Mouse (Mus musculus): ENCODE measurements around the gene Pou5f1. TPM values are rescaled to one million over a fixed set of nuclear protein-coding genes. Genes with fewer than 3 reads are reported as not detected.

Pou5f1 gene
- polyA plus RNA-seq, 1 experiment from 2014 or later, result 0.56 TPM

DNA sequence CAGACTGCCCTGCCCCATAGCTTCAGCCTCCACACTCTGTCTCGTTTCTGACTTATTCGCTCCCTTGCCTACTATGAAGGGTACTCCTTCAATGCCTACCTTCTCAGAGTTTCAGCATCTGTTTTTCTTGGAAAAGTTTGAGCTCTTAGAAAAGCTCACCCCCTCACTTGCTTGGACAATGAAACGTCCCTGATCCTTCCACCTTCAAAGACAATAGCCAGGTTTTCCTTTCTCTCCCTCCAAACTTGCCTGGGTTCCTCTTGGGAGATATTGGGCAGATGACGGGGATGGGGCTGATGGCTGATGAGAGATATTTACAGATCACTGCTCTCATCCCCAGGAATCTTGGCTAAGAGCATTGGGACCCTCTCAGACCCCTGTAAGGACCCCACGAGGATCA, 48.5 kb downstream of the Pou5f1 start:
- Histone ChIP-seq H3K9ac (replicated peaks) (no peak overlapping the region), H3K36me3 (no peaks in the 10 kb centered on the region), H3K4me1 (replicated peaks) (no peaks in the 10 kb centered on the region), H3K4me2 (no peak overlapping the region), H3K27ac (no peak overlapping the region), H3K9me3 (no peaks in the 10 kb centered on the region), H3K27me3 (no peaks in the 10 kb centered on the region; the same call in 1 of the 2 replicates), H3K4me3 (replicated peaks) (no peak overlapping the region)
- WGBS, result 78% methylated on average over 5 of the region's 5 CpGs
- no peak for ATAC-seq (ENCODE audit: insufficient number of reproducible peaks, insufficient read depth, low FRiP score, low TSS enrichment, low read depth)

DNA sequence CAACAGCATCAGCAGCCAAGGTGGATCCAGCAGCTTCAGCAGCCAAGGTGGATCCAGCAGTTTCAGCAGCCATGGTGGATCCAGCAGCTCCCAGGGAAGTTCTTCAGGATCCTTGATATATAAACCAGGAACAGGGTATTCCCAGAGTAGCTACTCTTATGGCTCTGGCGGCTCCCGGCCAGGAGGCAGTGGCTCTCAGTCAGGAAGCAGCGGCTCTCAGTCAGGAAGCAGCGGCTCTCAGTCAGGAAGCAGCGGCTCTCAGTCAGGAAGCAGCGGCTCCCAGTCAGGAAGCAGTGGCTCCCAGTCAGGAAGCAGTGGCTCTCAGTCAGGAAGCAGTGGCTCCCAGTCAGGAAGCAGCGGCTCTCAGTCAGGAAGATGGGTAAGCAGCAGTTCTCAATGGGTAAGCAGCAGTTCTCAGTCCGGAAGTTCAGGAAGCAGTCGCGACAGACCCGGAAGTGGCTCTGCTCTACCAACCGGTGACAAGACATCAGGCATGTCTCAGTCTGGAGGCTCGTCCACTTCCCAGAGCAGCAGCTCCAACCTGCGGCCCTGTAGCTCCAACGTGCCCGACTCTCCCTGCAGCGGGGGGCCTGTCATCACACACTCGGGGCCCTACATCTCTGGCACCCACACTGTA, 49.1 kb downstream of the Pou5f1 start:
- Histone ChIP-seq H3K4me3 (replicated peaks) (no peak overlapping the region), H3K27ac (no peak overlapping the region), H3K4me1 (replicated peaks) (no peaks in the 10 kb centered on the region), H3K9me3 (no peaks in the 10 kb centered on the region), H3K36me3 (no peaks in the 10 kb centered on the region), H3K4me2 (no peak overlapping the region), H3K9ac (replicated peaks) (no peak overlapping the region), H3K27me3 (no peaks in the 10 kb centered on the region; the same call in 1 of the 2 replicates)
- whole genome bisulfite sequencing, result 90% methylated on average over 18 of the region's 18 CpGs
- ATAC-seq (ENCODE audit: insufficient number of reproducible peaks, insufficient read depth, low FRiP score, low TSS enrichment, low read depth), result no peak

DNA sequence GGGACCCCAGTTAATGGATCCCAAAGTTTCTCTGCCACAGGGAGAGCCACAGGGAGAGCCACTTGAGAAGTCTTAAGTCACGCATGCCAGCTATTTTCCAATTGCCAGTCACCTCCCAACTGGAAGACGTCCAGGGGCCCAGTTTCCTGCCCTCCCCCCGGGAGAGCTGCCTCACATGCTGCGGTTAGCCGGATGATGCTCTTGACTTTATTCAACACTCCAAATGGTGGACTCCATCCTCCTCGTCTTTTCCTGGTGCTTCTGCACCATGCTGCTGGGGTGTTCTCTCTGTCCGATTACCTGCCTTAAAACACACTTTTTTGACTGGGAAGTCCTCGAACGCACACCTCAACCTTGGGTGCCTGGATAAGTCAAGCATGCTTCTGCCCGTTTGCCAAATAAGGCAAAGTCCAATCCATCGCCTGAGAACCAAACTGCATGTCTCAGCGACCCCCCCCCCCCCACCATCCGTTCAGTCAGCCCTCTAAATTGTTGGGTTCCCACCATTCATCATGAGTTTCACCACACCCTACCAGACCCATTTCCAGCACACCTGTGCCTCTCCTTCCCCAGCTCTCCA, 50.5 kb downstream of the Pou5f1 start:
- ATAC-seq (ENCODE audit: insufficient number of reproducible peaks, insufficient read depth, low FRiP score, low TSS enrichment, low read depth), result no peak
- Histone ChIP-seq H3K27me3 (no peaks in the 10 kb centered on the region; the same call in 1 of the 2 replicates), H3K36me3 (no peaks in the 10 kb centered on the region), H3K9me3 (no peaks in the 10 kb centered on the region), H3K4me2 (no peak overlapping the region), H3K4me1 (replicated peaks) (no peaks in the 10 kb centered on the region), H3K4me3 (replicated peaks) (no peak overlapping the region), H3K27ac (no peak overlapping the region), H3K9ac (replicated peaks) (no peak overlapping the region)
- 89% methylated on average over 13 of the region's 13 CpGs for WGBS

DNA sequence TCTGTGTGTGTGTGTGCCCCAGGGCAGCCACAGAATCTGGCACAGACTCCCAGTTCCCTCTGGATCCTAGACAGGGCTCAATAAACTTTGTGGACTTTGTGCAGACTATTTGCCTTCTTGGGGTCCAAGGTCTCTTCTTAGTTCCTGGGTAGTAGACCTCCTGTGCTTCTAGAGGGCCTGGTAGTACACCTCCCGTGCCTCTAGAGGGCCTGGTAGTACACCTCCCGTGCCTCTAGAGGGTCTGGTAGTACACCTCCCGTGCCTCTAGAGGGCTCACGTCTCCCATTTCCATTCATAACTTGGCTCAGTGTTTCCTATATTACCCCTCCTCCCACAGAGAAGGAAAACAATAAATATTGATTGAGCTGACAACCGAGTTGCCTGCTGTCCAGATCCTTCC, 51.0 kb downstream of the Pou5f1 start:
- no peaks in the 10 kb centered on the region for H3K9me3 ChIP-seq
- no peak overlapping the region for H3K9ac ChIP-seq (replicated peaks)
- ATAC-seq (ENCODE audit: insufficient number of reproducible peaks, insufficient read depth, low FRiP score, low TSS enrichment, low read depth), result no peak
- H3K4me1 ChIP-seq (replicated peaks), result no peaks in the 10 kb centered on the region
- H3K4me2 ChIP-seq, result no peak overlapping the region
- H3K4me3 ChIP-seq (replicated peaks), result no peak overlapping the region
- no peak overlapping the region for H3K27ac ChIP-seq
- no peaks in the 10 kb centered on the region for H3K36me3 ChIP-seq
- WGBS, result 31% methylated on average over 5 of the region's 5 CpGs
- no peaks in the 10 kb centered on the region; the same call in 1 of the 2 replicates for H3K27me3 ChIP-seq

DNA sequence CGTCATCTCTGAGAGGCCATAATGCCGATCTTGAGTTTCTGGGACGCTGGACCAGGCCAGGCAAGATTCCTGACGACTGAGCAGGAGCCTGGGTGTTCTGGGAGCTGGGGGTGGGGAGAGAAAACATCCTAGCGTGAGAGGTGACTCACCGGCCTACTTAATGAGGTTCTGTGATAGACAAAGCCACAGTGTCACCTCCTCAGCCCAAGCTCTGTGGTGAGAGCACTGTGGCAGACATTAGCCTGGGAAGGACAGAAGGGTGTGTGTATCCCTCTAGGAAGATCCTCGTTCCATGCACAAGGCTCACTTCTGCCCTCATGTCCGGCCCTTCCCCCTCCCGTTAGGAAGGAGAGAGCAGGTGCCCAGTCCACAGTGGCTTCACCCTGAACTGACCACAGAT, 51.5 kb downstream of the Pou5f1 start:
- WGBS, result 78% methylated on average over 9 of the region's 9 CpGs
- Histone ChIP-seq H3K4me3 (replicated peaks) (no peak overlapping the region), H3K9ac (replicated peaks) (no peak overlapping the region), H3K27me3 (no peaks in the 10 kb centered on the region; the same call in 1 of the 2 replicates), H3K27ac (no peak overlapping the region), H3K4me1 (replicated peaks) (no peaks in the 10 kb centered on the region), H3K9me3 (no peaks in the 10 kb centered on the region), H3K4me2 (no peak overlapping the region), H3K36me3 (no peaks in the 10 kb centered on the region)
- no peak for ATAC-seq (ENCODE audit: insufficient number of reproducible peaks, insufficient read depth, low FRiP score, low TSS enrichment, low read depth)

DNA sequence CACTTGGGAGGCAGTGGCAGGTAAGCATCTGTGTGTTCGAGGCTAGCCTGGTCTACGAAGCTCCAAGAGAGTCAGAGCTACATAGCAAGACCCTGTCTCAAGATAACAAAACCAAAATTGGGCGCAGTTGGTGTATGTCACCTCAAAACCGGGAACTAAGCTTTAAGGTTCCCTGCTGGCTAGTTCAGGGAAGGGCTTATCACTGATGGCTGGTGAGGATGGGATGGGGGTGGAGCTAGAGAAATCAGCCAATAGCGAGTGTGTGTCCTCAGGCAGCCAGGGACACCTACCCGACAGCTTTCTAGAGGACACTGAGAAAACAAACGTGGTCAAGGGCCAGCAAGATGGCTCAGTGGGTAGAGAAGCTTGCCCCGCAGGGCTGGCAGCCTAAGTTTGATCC, 52.4 kb downstream of the Pou5f1 start:
- H3K27ac ChIP-seq, result no peak overlapping the region
- no peaks in the 10 kb centered on the region; the same call in 1 of the 2 replicates for H3K27me3 ChIP-seq
- no peak for ATAC-seq (ENCODE audit: insufficient number of reproducible peaks, insufficient read depth, low FRiP score, low TSS enrichment, low read depth)
- H3K9ac ChIP-seq (replicated peaks), result no peak overlapping the region
- H3K4me3 ChIP-seq (replicated peaks), result no peak overlapping the region
- WGBS, result 63% methylated on average over 8 of the region's 8 CpGs
- H3K4me2 ChIP-seq, result no peak overlapping the region
- H3K9me3 ChIP-seq, result no peaks in the 10 kb centered on the region
- no peaks in the 10 kb centered on the region for H3K4me1 ChIP-seq (replicated peaks)
- H3K36me3 ChIP-seq, result no peaks in the 10 kb centered on the region

Other genes starting within 250 kb of the Pou5f1 start
- 17.8 and 18.8 TPM in 2 replicates for gene H2-D1, start 243.3 kb upstream of the Pou5f1 start, polyA plus RNA-seq (2016; fragmentation: Nextera tagmentation; extraction: Ambion mirVana)
- 0.13 TPM in 1 of 2 replicates, not detected in the other for gene H2-Q1, start 185.6 kb upstream of the Pou5f1 start, polyA plus RNA-seq (2016; fragmentation: Nextera tagmentation; extraction: Ambion mirVana)
- 0.45 and 0.88 TPM in 2 replicates for gene H2-Q2, start 163.8 kb upstream of the Pou5f1 start, polyA plus RNA-seq (2016; fragmentation: Nextera tagmentation; extraction: Ambion mirVana)
- gene H2-Q4, start 126.4 kb upstream of the Pou5f1 start, polyA plus RNA-seq (2016; fragmentation: Nextera tagmentation; extraction: Ambion mirVana), result 5.0 and 6.0 TPM in 2 replicates
- 2.0 TPM in 2 replicates for gene H2-Q6, start 81.2 kb upstream of the Pou5f1 start, polyA plus RNA-seq (2016; fragmentation: Nextera tagmentation; extraction: Ambion mirVana)
- 17.3 and 19.3 TPM in 2 replicates for gene H2-Q7, start 66.9 kb upstream of the Pou5f1 start, polyA plus RNA-seq (2016; fragmentation: Nextera tagmentation; extraction: Ambion mirVana)
- gene H2-Q10, start 35.9 kb upstream of the Pou5f1 start, polyA plus RNA-seq (2016; fragmentation: Nextera tagmentation; extraction: Ambion mirVana), result 0.41 and 0.42 TPM in 2 replicates
- 60.5 and 62.3 TPM in 2 replicates for gene Tcf19, start 10.8 kb downstream of the Pou5f1 start, polyA plus RNA-seq (2016; fragmentation: Nextera tagmentation; extraction: Ambion mirVana)
- gene Cchcr1, start 11.1 kb downstream of the Pou5f1 start, polyA plus RNA-seq (2016; fragmentation: Nextera tagmentation; extraction: Ambion mirVana), result 26.1 and 26.3 TPM in 2 replicates
- gene Psors1c2, start 27.2 kb downstream of the Pou5f1 start, polyA plus RNA-seq (2016; fragmentation: Nextera tagmentation; extraction: Ambion mirVana), result 0.96 and 1.3 TPM in 2 replicates
- not detected in 2 replicates for gene Cdsn, start 46.1 kb downstream of the Pou5f1 start, polyA plus RNA-seq (2016; fragmentation: Nextera tagmentation; extraction: Ambion mirVana)
- gene 2300002M23Rik, start 61.4 kb downstream of the Pou5f1 start, polyA plus RNA-seq (2016; fragmentation: Nextera tagmentation; extraction: Ambion mirVana), result 0.17 TPM in 1 of 2 replicates, not detected in the other
- gene Sfta2, start 95.5 kb downstream of the Pou5f1 start, polyA plus RNA-seq (2016; fragmentation: Nextera tagmentation; extraction: Ambion mirVana), result not detected in 2 replicates
- gene Gm9573, start 120.6 kb downstream of the Pou5f1 start, polyA plus RNA-seq (2016; fragmentation: Nextera tagmentation; extraction: Ambion mirVana), result not detected in 2 replicates
- 0.08 and 0.10 TPM in 2 replicates for gene Mucl3, start 137.7 kb downstream of the Pou5f1 start, polyA plus RNA-seq (2016; fragmentation: Nextera tagmentation; extraction: Ambion mirVana)
- gene Vars2, start 161.6 kb downstream of the Pou5f1 start, polyA plus RNA-seq (2016; fragmentation: Nextera tagmentation; extraction: Ambion mirVana), result 20.0 and 23.4 TPM in 2 replicates
- 53.6 and 58.2 TPM in 2 replicates for gene Gtf2h4, start 167.7 kb downstream of the Pou5f1 start, polyA plus RNA-seq (2016; fragmentation: Nextera tagmentation; extraction: Ambion mirVana)
- gene Ddr1, start 198.6 kb downstream of the Pou5f1 start, polyA plus RNA-seq (2016; fragmentation: Nextera tagmentation; extraction: Ambion mirVana), result 38.4 and 40.6 TPM in 2 replicates

All from limb, embryonic 12.5 days (tissue).